Mouse (Mus musculus): ENCODE results near the gene Six5.
"Not testable (repeated sequence)": the region's sequence is repeated elsewhere in the genome, so short reads cannot be mapped to it uniquely, and the experiment has no call there.

Gene Six5

GRCm38 (mm10) chr7:19094471-19094825 is at the start of gene Six5:
Gene Six5, plus strand, starts transcription at chr7:19094594.
- in situ Hi-C loops (cut with MboI; ENCODE audit: low sequenced_read_pairs): no loop called here

- in situ Hi-C loops (cut with MboI; ENCODE audit: low sequenced_read_pairs): no loop called here
Measured at GRCm38 (mm10) chr7:19044616-19045015, 49.8 kb upstream of the Six5 start.

GRCm38 (mm10) chr7:19046286-19047069 is 47.9 kb upstream of the Six5 start:
- in situ Hi-C loops (cut with MboI; ENCODE audit: low sequenced_read_pairs): no loop called here

GRCm38 (mm10) chr7:19048006-19048527 is 46.3 kb upstream of the Six5 start:
- in situ Hi-C loops (cut with MboI; ENCODE audit: low sequenced_read_pairs): no loop called here

- in situ Hi-C loops (cut with MboI; ENCODE audit: low sequenced_read_pairs): no loop called here
Measured at GRCm38 (mm10) chr7:19049252-19049651, 45.1 kb upstream of the Six5 start.

- in situ Hi-C loops (cut with MboI; ENCODE audit: low sequenced_read_pairs): no loop called here
Measured at GRCm38 (mm10) chr7:19050172-19050571, 44.2 kb upstream of the Six5 start.

GRCm38 (mm10) chr7:19051161-19051560 is 43.2 kb upstream of the Six5 start:
- in situ Hi-C loops (cut with MboI; ENCODE audit: low sequenced_read_pairs): no loop called here

GRCm38 (mm10) chr7:19052345-19053135 is 41.9 kb upstream of the Six5 start:
- in situ Hi-C loops (cut with MboI; ENCODE audit: low sequenced_read_pairs): no loop called here

- in situ Hi-C loops (cut with MboI; ENCODE audit: low sequenced_read_pairs): no loop called here
Measured at GRCm38 (mm10) chr7:19053136-19053532, 41.3 kb upstream of the Six5 start.

- in situ Hi-C loops (cut with MboI; ENCODE audit: low sequenced_read_pairs): no loop called here
Measured at GRCm38 (mm10) chr7:19054047-19054776, 40.2 kb upstream of the Six5 start, which contains the start of gene Rsph6a. Gene Rsph6a, plus strand, starts transcription at chr7:19054690.

- in situ Hi-C loops (cut with MboI; ENCODE audit: low sequenced_read_pairs): no loop called here
Measured at GRCm38 (mm10) chr7:19054777-19055076, 39.7 kb upstream of the Six5 start.

- in situ Hi-C loops (cut with MboI; ENCODE audit: low sequenced_read_pairs): no loop called here
Measured at GRCm38 (mm10) chr7:19055108-19055507, 39.3 kb upstream of the Six5 start.

GRCm38 (mm10) chr7:19057405-19057804 is 37.0 kb upstream of the Six5 start:
- in situ Hi-C loops (cut with MboI; ENCODE audit: low sequenced_read_pairs): no loop called here

- in situ Hi-C loops (cut with MboI; ENCODE audit: low sequenced_read_pairs): no loop called here
Measured at GRCm38 (mm10) chr7:19065896-19066295, 28.5 kb upstream of the Six5 start.

- in situ Hi-C loops (cut with MboI; ENCODE audit: low sequenced_read_pairs): no loop called here
Measured at GRCm38 (mm10) chr7:19067063-19067462, 27.3 kb upstream of the Six5 start.

GRCm38 (mm10) chr7:19067935-19068334 is 26.5 kb upstream of the Six5 start:
- in situ Hi-C loops (cut with MboI; ENCODE audit: low sequenced_read_pairs): no loop called here

GRCm38 (mm10) chr7:19068707-19069106 is 25.7 kb upstream of the Six5 start:
- in situ Hi-C loops (cut with MboI; ENCODE audit: low sequenced_read_pairs): no loop called here

- in situ Hi-C loops (cut with MboI; ENCODE audit: low sequenced_read_pairs): no loop called here
Measured at GRCm38 (mm10) chr7:19069500-19069899, 24.9 kb upstream of the Six5 start.

- in situ Hi-C loops (cut with MboI; ENCODE audit: low sequenced_read_pairs): not testable (repeated sequence)
Measured at GRCm38 (mm10) chr7:19071024-19071423, 23.4 kb upstream of the Six5 start.

GRCm38 (mm10) chr7:19073504-19073903 is 20.9 kb upstream of the Six5 start:
- in situ Hi-C loops (cut with MboI; ENCODE audit: low sequenced_read_pairs): no loop called here

- in situ Hi-C loops (cut with MboI; ENCODE audit: low sequenced_read_pairs): no loop called here
Measured at GRCm38 (mm10) chr7:19074494-19074893, 19.9 kb upstream of the Six5 start.

Measured in CH12F3 (cell line).